Mouse (Mus musculus): ENCODE data around the gene Gm5460. TPM values are rescaled to one million over a fixed set of nuclear protein-coding genes. Genes with fewer than 3 reads are reported as not detected.

Gm5460 gene
- polyA plus RNA-seq, 1 experiment from 2014 or later, result not detected

- Histone ChIP-seq H3K4me2 (replicated peaks; ENCODE audit: low read depth) (no peak overlapping the region), H3K27ac (ENCODE audit: low read depth, low read length) (no peak overlapping the region), H3K9me3 (ENCODE audit: control insufficient read depth) (no peaks in the 10 kb centered on the region), H3K9ac (ENCODE audit: low read depth, low read length) (no peak overlapping the region), H3K27me3 (replicated peaks; ENCODE audit: control insufficient read depth, insufficient read depth, low read length) (no peaks in the 10 kb centered on the region), H3K4me3 (ENCODE audit: low read depth, low read length) (no peak overlapping the region), H3K36me3 (ENCODE audit: control insufficient read depth, insufficient read depth) (no peaks in the 10 kb centered on the region), H3K4me1 (replicated peaks; ENCODE audit: control insufficient read depth, insufficient read depth, low read length) (no peaks in the 10 kb centered on the region)
- no peak for TF ChIP-seq CTCF (IDR thresholded peaks at IDR 0.05; ENCODE audit: low read depth)
- no peak; the same call in 1 of the 2 replicates for ATAC-seq
- 60% methylated on average over 4 of the region's 4 CpGs for WGBS
Measured at GRCm38 (mm10) chr14:34078293-34078692, 61.7 kb downstream of the Gm5460 start.

- H3K9ac ChIP-seq (ENCODE audit: low read depth, low read length), result no peak overlapping the region
- peak; percentile 62 for ATAC-seq
- no peaks in the 10 kb centered on the region for H3K36me3 ChIP-seq (ENCODE audit: control insufficient read depth, insufficient read depth)
- WGBS, result 14% methylated on average over 11 of the region's 11 CpGs
- no peak overlapping the region for H3K27ac ChIP-seq (ENCODE audit: low read depth, low read length)
- no peak overlapping the region for H3K4me2 ChIP-seq (replicated peaks; ENCODE audit: low read depth)
- H3K4me1 ChIP-seq (replicated peaks; ENCODE audit: control insufficient read depth, insufficient read depth, low read length), result no peaks in the 10 kb centered on the region
- H3K4me3 ChIP-seq (ENCODE audit: low read depth, low read length), result no peak overlapping the region
- TF ChIP-seq CTCF (IDR thresholded peaks at IDR 0.05; ENCODE audit: low read depth), result peak; percentile 96
- no peaks in the 10 kb centered on the region for H3K9me3 ChIP-seq (ENCODE audit: control insufficient read depth)
- no peaks in the 10 kb centered on the region for H3K27me3 ChIP-seq (replicated peaks; ENCODE audit: control insufficient read depth, insufficient read depth, low read length)
Measured at GRCm38 (mm10) chr14:34080321-34080997, 63.9 kb downstream of the Gm5460 start.

DNA sequence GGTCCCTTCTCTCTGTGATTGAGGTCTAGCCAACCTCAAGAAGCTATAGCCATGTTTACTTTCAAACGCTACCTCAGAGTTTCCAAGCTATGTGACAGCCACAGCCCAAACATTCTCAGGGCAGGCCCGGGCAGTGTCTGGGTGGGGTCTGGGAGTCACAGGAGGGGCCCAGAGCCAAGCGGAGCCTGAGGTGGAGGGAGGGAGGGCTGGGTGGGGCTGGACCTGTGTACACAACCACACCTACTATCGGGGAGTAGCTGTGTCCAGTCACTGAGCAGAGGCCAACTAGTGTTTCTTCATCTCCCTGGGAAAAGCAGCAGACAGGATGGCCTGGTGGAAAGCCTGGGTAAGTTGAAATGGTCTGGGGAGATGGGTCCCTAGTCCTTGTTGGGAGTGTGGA lies 69.2 kb downstream of the Gm5460 start, which contains the start of gene Anxa8:
Anxa8 (plus strand) TSS at position 251 of the 400 bp plus-strand sequence.
- Histone ChIP-seq H3K9ac (ENCODE audit: low read depth, low read length) (no peak within 1 kb of the TSS), H3K27ac (ENCODE audit: low read depth, low read length) (no peak within 1 kb of the TSS)
- 29% methylated on average over 4 of the region's 4 CpGs for WGBS

DNA sequence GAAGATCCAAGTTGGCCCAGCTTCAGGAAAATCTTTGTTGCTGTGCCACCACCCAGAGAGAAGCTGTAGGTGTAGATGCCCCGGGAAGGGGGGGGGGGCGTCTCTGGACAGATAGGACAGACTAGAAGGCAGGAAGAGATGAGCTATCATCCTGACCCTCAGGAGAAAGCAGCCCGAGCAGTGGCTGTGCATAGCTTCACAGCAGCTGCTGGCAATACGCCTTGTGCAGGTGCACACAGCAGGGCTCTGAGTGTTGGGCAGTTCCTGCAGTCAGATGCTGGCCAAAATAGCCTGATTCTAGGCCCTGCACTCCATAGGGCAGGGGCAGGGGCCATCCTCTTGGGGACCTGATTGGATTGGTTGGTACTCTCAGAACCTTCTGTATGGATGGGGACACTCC lies 70.2 kb downstream of the Gm5460 start:
- TF ChIP-seq CTCF (IDR thresholded peaks at IDR 0.05; ENCODE audit: low read depth), result no peak
- no peaks in the 10 kb centered on the region for H3K4me1 ChIP-seq (replicated peaks; ENCODE audit: control insufficient read depth, insufficient read depth, low read length)
- no peak overlapping the region for H3K27ac ChIP-seq (ENCODE audit: low read depth, low read length)
- H3K9me3 ChIP-seq (ENCODE audit: control insufficient read depth), result no peaks in the 10 kb centered on the region
- no peaks in the 10 kb centered on the region for H3K27me3 ChIP-seq (replicated peaks; ENCODE audit: control insufficient read depth, insufficient read depth, low read length)
- 68% methylated on average over 4 of the region's 4 CpGs for WGBS
- ATAC-seq, result no peak
- no peaks in the 10 kb centered on the region; the same call in 1 of the 2 replicates for H3K36me3 ChIP-seq (ENCODE audit: control insufficient read depth, insufficient read depth)
- H3K4me2 ChIP-seq (replicated peaks; ENCODE audit: low read depth), result no peak overlapping the region
- no peak overlapping the region for H3K9ac ChIP-seq (ENCODE audit: low read depth, low read length)
- H3K4me3 ChIP-seq (ENCODE audit: low read depth, low read length), result no peak overlapping the region

More for the DNA sequence above, 69.2 kb downstream of the Gm5460 start, which contains the start of gene Anxa8:
- Histone ChIP-seq H3K4me3 (ENCODE audit: low read depth, low read length) (no peak within 1 kb of the TSS), H3K9me3 (ENCODE audit: control insufficient read depth) (no peaks in the 10 kb centered on the region), H3K4me1 (replicated peaks; ENCODE audit: control insufficient read depth, insufficient read depth, low read length) (no peaks in the 10 kb centered on the region), H3K36me3 (ENCODE audit: control insufficient read depth, insufficient read depth) (no peaks in the 10 kb centered on the region; the same call in 1 of the 2 replicates), H3K4me2 (replicated peaks; ENCODE audit: low read depth) (no peak within 1 kb of the TSS), H3K27me3 (replicated peaks; ENCODE audit: control insufficient read depth, insufficient read depth, low read length) (no peaks in the 10 kb centered on the region)
- no peak for TF ChIP-seq CTCF (IDR thresholded peaks at IDR 0.05; ENCODE audit: low read depth)
- no peak for ATAC-seq

DNA sequence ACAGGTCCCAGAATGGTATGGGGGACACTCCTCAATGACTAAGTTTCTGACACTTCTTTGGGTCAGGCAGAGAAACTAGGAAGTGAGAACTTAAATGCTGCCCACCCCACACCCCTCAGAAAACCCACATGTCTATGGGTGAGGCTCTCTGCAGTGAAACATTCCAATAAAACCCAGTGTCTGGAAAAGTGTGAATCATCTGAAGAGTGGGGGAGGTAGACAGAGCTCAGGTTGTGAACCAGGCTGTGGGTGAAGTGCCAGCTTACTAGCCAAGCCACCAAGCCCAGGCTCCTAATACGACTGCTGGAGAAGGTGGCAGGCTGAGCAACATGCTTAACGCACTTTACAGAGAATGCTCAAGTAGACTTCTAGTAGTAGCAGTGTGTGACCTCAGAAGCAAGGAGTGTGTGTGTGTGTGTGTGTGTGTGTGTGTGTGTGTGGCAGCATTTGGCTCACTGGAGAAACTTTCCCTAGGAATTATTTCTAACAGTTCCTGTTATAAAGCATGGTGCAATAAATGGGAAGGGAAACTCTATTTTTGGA lies 71.4 kb downstream of the Gm5460 start:
- WGBS, result 74% methylated on average over 2 of the region's 2 CpGs
- Histone ChIP-seq H3K4me2 (replicated peaks; ENCODE audit: low read depth) (no peak overlapping the region), H3K27ac (ENCODE audit: low read depth, low read length) (no peak overlapping the region), H3K9ac (ENCODE audit: low read depth, low read length) (no peak overlapping the region), H3K36me3 (ENCODE audit: control insufficient read depth, insufficient read depth) (no peaks in the 10 kb centered on the region; the same call in 1 of the 2 replicates), H3K27me3 (replicated peaks; ENCODE audit: control insufficient read depth, insufficient read depth, low read length) (no peaks in the 10 kb centered on the region), H3K4me3 (ENCODE audit: low read depth, low read length) (no peak overlapping the region), H3K4me1 (replicated peaks; ENCODE audit: control insufficient read depth, insufficient read depth, low read length) (no peaks in the 10 kb centered on the region), H3K9me3 (ENCODE audit: control insufficient read depth) (no peaks in the 10 kb centered on the region)
- TF ChIP-seq CTCF (IDR thresholded peaks at IDR 0.05; ENCODE audit: low read depth), result no peak
- no peak for ATAC-seq

- no peaks in the 10 kb centered on the region for H3K27me3 ChIP-seq (replicated peaks; ENCODE audit: control insufficient read depth, insufficient read depth, low read length)
- no peak overlapping the region for H3K27ac ChIP-seq (ENCODE audit: low read depth, low read length)
- H3K9ac ChIP-seq (ENCODE audit: low read depth, low read length), result no peak overlapping the region
- no peaks in the 10 kb centered on the region; the same call in 1 of the 2 replicates for H3K36me3 ChIP-seq (ENCODE audit: control insufficient read depth, insufficient read depth)
- WGBS, result 83% methylated on average over 8 of the region's 8 CpGs
- no peak for ATAC-seq
- no peak overlapping the region for H3K4me3 ChIP-seq (ENCODE audit: low read depth, low read length)
- no peak for TF ChIP-seq CTCF (IDR thresholded peaks at IDR 0.05; ENCODE audit: low read depth)
- H3K4me1 ChIP-seq (replicated peaks; ENCODE audit: control insufficient read depth, insufficient read depth, low read length), result no peaks in the 10 kb centered on the region
- H3K4me2 ChIP-seq (replicated peaks; ENCODE audit: low read depth), result no peak overlapping the region
- no peaks in the 10 kb centered on the region for H3K9me3 ChIP-seq (ENCODE audit: control insufficient read depth)
Measured at GRCm38 (mm10) chr14:34089796-34090195, 73.2 kb downstream of the Gm5460 start.
